Mouse (Mus musculus) kidney, adult 2 months (tissue): ENCODE measurements around the gene Opn4.

Source experiments
- CTCF ChIP-seq: fragments of 200-500 bp; conservative IDR thresholded peaks from 2 replicates; pipeline ENCODE4 v1.5.1; 2011; ENCODE audit warnings: low read depth, mild to moderate bottlenecking, control low read depth, low read length, moderate library complexity, mixed read lengths; ENCODE audit not compliant: insufficient read depth, insufficient read length
- POLR2A ChIP-seq: fragments of 200-500 bp; IDR thresholded peaks from one replicate; pipeline ENCODE4 v1.6.1; 2011; ENCODE audit warnings: low read depth, low read length, control low read depth

- TF ChIP-seq CTCF (no peak), POLR2A (no peak)
These were observed 33.4 kb downstream of the Opn4 start for GRCm38 (mm10) chr14:34566530-34566929.
